Mouse (Mus musculus): Measurements from ENCODE around the gene Rnf180. TPM values are rescaled to one million over a fixed set of nuclear protein-coding genes. Genes with fewer than 3 reads are reported as not detected.

Rnf180 gene
- polyA plus RNA-seq, 1 experiment: 4.2 TPM

DNA sequence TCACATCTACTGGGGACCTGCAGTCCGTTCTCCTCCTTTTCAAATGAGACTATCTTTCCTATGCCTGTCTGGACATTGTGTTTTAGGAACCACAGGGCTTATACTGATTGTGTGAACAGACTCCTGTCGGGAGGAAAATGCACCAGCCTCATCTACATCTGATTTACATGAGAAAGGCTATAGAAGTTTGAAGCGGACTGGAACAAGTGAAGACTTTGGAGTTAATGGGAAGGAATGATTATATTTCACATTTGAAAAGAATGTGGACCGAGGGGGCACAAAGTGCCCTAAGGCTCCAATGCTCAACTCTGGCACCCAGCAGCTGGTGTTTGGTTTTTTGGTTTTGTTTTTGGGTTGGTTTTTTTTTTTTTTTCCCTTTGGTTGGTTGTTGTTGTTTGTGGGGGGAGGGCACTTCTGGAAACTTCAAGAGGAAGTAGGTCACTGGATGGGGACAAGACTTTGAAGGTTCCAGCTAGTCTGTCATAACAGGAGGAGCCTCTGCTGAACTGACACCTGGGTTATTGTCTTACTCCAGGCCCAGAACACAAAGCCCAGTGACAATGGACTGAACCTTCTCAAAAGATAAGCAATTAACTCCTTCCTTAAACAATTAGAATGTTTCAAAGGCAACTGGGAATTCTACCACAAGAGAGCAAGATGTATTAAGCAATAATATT, 37.7 kb downstream of the Rnf180 start:
- 93% methylated on average over 4 of the region's 4 CpGs for WGBS
- no peak for DNase-seq (ENCODE audit: low read depth, low spot score)

GRCm38 (mm10) chr13:105250767-105251166, 43.8 kb downstream of the Rnf180 start:
- WGBS: 86% methylated on average over 4 of the region's 4 CpGs
- DNase-seq (ENCODE audit: low read depth, low spot score): no peak

- WGBS: 82% methylated on average over 9 of the region's 9 CpGs
These were observed 44.4 kb downstream of the Rnf180 start for GRCm38 (mm10) chr13:105250264-105250663.

GRCm38 (mm10) chr13:105249599-105249998, 45.0 kb downstream of the Rnf180 start:
- 90% methylated on average over 14 of the region's 14 CpGs for WGBS
- DNase-seq (ENCODE audit: low read depth, low spot score): no peak

More at GRCm38 (mm10) chr13:105250264-105250663, 44.4 kb downstream of the Rnf180 start:
- no peak for DNase-seq (ENCODE audit: low read depth, low spot score)

GRCm38 (mm10) chr13:105247691-105248090, 46.9 kb downstream of the Rnf180 start:
- DNase-seq (ENCODE audit: low read depth, low spot score): no peak
- 89% methylated on average over 6 of the region's 6 CpGs for WGBS

GRCm38 (mm10) chr13:105240810-105241209, 53.8 kb downstream of the Rnf180 start:
- WGBS: 52% methylated on average over 2 of the region's 2 CpGs
- DNase-seq (ENCODE audit: low read depth, low spot score): no peak

DNA sequence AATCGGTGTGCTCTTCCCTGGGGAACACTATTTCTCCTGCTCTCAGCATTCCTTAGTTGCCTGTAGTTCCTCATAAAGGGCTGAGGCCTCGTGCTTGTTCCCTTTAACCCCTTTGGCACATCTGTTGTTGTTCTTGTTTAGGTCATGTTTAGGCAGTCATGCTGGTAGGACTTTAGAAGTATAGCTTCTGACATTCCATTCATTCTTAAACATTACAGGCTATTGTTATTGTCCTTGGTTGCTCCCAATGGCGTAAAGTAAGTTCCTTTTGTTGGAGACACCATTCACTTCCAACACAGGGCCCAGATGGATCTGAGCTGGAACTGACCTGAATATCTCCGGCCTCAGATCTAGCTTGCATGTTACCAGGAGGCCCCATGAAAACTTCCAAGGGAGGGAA, 67.5 kb downstream of the Rnf180 start:
- no peak for DNase-seq (ENCODE audit: low read depth, low spot score)
- whole genome bisulfite sequencing: 76% methylated on average over 4 of the region's 4 CpGs

- DNase-seq (ENCODE audit: low read depth, low spot score): no peak
- WGBS: 69% methylated on average over 10 of the region's 10 CpGs
These were observed 70.6 kb downstream of the Rnf180 start for GRCm38 (mm10) chr13:105224048-105224447.

DNA sequence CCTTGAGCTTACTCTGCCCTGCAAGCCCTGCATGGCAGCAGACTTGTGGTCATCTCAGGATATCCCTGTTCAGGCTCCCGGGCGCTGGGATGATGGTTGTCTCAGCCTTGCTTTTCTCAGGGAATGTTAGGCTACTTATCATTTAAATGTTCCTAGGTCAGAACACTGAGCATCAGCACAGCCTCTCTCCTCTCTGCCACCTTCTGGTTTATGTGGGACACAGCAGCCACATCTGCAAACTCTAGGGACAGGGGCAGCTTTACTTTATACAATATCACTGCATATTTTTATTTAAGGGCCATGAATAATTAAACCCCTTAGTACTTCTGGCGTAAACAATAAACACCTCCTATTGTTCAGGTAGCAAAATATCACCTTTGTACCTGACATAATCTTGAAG, 71.5 kb downstream of the Rnf180 start:
- 63% methylated on average over 3 of the region's 3 CpGs for WGBS
- no peak for DNase-seq (ENCODE audit: low read depth, low spot score)

DNA sequence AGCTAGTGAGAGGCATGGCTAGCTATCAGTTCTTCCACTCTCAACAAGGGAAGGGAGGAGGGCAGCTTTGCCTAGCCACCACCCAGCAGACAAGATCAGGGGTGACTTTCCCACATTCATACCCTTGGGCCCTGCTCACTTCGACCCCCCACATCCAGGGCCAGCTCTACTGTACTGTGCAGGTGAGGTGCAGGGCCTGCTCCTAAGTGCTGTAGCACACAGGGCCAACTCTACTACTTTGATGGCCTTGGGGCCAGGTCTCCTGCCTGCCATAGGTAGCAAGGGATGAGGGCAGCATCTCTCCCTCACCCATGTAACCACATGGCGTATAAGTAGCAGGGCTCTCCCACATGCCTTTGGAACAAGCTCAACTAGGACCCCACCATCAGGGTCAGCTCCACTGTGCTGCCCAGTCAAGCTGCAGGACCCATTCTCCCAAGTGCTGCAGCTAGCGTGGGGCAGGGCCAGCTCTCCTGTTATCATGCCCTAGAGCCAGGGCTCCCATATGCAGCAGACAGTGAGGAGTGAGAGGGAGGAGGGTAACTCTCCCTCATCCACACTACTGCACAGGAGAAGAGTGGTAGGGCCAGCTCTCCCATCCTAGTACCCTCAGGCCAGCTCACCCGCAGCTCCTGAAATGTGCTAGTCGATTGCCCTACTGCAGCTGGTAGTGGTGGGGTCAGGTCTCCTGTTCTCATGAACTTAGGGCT, 72.4 kb downstream of the Rnf180 start:
- no peak for DNase-seq (ENCODE audit: low read depth, low spot score)
- 93% methylated on average over 5 of the region's 5 CpGs for WGBS

GRCm38 (mm10) chr13:105210746-105211145, 83.9 kb downstream of the Rnf180 start:
- 66% methylated on average over 3 of the region's 3 CpGs for WGBS
- DNase-seq (ENCODE audit: low read depth, low spot score): no peak

DNA sequence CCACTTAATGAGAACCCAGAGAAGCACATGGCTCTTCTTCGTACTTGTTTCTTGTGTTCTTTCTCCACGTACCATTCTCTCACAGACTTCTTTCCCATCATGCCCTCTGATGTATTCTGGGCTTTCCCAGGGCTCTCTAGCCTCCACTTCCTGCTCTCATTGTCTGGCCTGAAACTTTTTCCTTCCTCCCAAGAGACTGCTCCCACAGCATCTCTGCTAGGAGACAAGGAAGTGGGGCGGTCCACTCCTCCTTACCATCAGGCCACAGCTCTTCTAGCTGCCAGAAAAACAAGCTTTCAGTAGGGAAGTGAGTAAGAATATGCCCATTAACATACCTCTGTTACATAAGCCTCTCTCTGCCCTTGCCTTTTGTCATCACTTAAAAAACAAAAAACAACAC, 90.8 kb downstream of the Rnf180 start:
- no peak for DNase-seq (ENCODE audit: low read depth, low spot score)
- WGBS: 82% methylated on average over 3 of the region's 3 CpGs

- 67% methylated on average over 3 of the region's 3 CpGs for WGBS
- DNase-seq (ENCODE audit: low read depth, low spot score): no peak
These were observed 96.0 kb downstream of the Rnf180 start for GRCm38 (mm10) chr13:105198658-105199057.

GRCm38 (mm10) chr13:105198028-105198427, 96.6 kb downstream of the Rnf180 start:
- no peak for DNase-seq (ENCODE audit: low read depth, low spot score)
- 33% methylated on average over 3 of the region's 3 CpGs for WGBS

GRCm38 (mm10) chr13:105193583-105193982, 101.0 kb downstream of the Rnf180 start:
- WGBS: 79% methylated on average over 7 of the region's 7 CpGs
- no peak for DNase-seq (ENCODE audit: low read depth, low spot score)

- DNase-seq (ENCODE audit: low read depth, low spot score): no peak
- WGBS: 89% methylated on average over 7 of the region's 7 CpGs
These were observed 105.9 kb downstream of the Rnf180 start for GRCm38 (mm10) chr13:105188730-105189129.

DNA sequence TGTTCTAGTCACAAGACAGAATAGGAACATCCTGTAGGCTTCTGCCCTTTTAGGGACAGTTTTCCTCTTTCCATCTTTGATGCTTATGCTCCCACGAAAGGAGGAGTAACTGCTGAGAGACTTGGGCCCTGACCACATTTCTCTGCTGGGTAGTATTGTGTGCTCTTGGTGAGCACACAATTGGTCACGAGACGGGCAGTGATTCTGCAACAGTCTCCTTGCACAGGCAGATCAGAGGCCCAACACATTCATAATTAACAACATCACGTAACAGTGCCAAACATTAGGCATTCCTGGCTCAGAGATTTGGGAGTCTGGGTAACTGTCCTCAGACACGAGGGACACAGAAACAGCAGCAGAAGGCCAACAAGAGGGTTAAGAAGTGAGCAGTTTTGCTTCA, 113.8 kb downstream of the Rnf180 start:
- no peak for DNase-seq (ENCODE audit: low read depth, low spot score)
- 83% methylated on average over 5 of the region's 5 CpGs for WGBS

- WGBS: 58% methylated on average over 6 of the region's 6 CpGs
- no peak for DNase-seq (ENCODE audit: low read depth, low spot score)
These were observed 129.2 kb downstream of the Rnf180 start for GRCm38 (mm10) chr13:105165441-105165840.

- no peak for DNase-seq (ENCODE audit: low read depth, low spot score)
These were observed 140.7 kb downstream of the Rnf180 start for GRCm38 (mm10) chr13:105153955-105154354.

GRCm38 (mm10) chr13:105150006-105150405, 144.6 kb downstream of the Rnf180 start:
- DNase-seq (ENCODE audit: low read depth, low spot score): no peak
- 77% methylated on average over 3 of the region's 3 CpGs for WGBS

More at GRCm38 (mm10) chr13:105153955-105154354, 140.7 kb downstream of the Rnf180 start:
- WGBS: 63% methylated on average over 4 of the region's 4 CpGs

DNA sequence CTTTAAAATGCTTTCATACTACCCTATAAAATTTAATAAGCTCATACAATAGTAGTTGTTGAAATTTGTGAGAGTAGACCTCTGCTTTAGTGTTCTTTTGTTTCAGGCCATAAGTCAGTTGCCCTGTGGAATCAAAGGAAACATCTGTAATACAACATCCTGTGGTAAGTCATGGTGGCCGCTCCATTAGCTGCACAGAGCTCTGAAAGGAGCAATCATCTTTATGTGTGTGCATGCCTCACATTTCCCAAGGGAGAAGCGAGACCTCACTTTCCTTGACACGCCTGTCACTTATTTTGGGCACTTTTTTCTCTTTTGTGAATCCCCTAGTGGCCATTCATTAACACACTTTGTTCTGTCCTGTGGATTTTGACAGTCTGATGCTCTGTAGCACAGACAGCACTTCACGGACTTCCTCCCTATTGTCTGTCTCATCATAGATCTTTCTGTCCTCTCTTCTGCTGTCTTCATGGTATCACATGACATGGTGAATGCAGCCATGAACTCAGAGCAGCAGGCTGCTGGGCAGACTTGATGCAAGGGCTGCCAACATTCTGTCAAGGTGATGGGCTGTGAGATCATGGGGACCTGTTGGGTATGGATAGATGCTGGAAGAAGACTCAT, 146.7 kb downstream of the Rnf180 start:
- DNase-seq (ENCODE audit: low read depth, low spot score): no peak
- 76% methylated on average over 4 of the region's 4 CpGs for WGBS

All from large intestine, adult 2 months (tissue).